Mouse (Mus musculus) forebrain, postnatal 0 days (tissue): ENCODE data around the gene Morc2a. TPM values are rescaled to one million over a fixed set of nuclear protein-coding genes. Genes with fewer than 3 reads are reported as not detected.

Experiments
- ATAC-seq: fragments of 200-750 bp; cut with Nextera tagmentation; 2 replicates; pipeline ENCODE4 v1.8.0; 2017; ENCODE audit warnings: mild to moderate bottlenecking, moderate library complexity
- DNase-seq: peaks from one replicate; pipeline ENCODE4 v3.0.0-alpha.2; 2015
- H3K27ac ChIP-seq: fragments of 300-500 bp; sonication (generic); 2 replicates; pipeline ENCODE4 v1.5.1; 2014; ENCODE audit warnings: low read depth, mild to moderate bottlenecking, antibody characterized with exemption, low read length, moderate library complexity, mixed read lengths
- H3K27me3 ChIP-seq: fragments of 300-500 bp; sonication (generic); 2 replicates; pipeline ENCODE4 v1.6.1; 2014; ENCODE audit warnings: mild to moderate bottlenecking, low read length, mixed read lengths; ENCODE audit not compliant: insufficient read depth
- H3K36me3 ChIP-seq: fragments of 300-500 bp; sonication (generic); 2 replicates; pipeline ENCODE4 v1.6.1; 2014; ENCODE audit warnings: mild to moderate bottlenecking, moderate library complexity; ENCODE audit not compliant: insufficient read depth
- H3K4me1 ChIP-seq: fragments of 300-500 bp; sonication (generic); 2 replicates; pipeline ENCODE4 v1.6.1; 2014; ENCODE audit warnings: antibody characterized with exemption; ENCODE audit not compliant: insufficient read depth
- H3K4me2 ChIP-seq: fragments of 300-500 bp; sonication (generic); 2 replicates; pipeline ENCODE4 v1.6.1; 2014; ENCODE audit warnings: low read depth, mild to moderate bottlenecking, moderate library complexity
- H3K4me3 ChIP-seq: fragments of 300-500 bp; sonication (generic); 2 replicates; pipeline ENCODE4 v1.5.1; 2014; ENCODE audit warnings: low read depth, low read length, mixed read lengths
- H3K9ac ChIP-seq: fragments of 300-500 bp; sonication (generic); 2 replicates; pipeline ENCODE4 v1.6.1; 2014; ENCODE audit warnings: mild to moderate bottlenecking
- H3K9me3 ChIP-seq: fragments of 300-500 bp; sonication (generic); 2 replicates; pipeline ENCODE4 v1.6.1; 2016; ENCODE audit warnings: low read length
- CTCF ChIP-seq: sonication (generic); IDR thresholded peaks from 2 replicates; pipeline ENCODE4 v1.5.1; 2016; ENCODE audit warnings: antibody characterized with exemption, control low read depth, low read depth
- WGBS: fragments of 180-500 bp; shearing (Covaris S2); extraction: QIAGEN DNeasy Blood & Tissue Kit; methylation state at CpG from one replicate; pipeline ENCODE4 v1.1.7; 2014; 5-methylcytosine and 5-hydroxymethylcytosine counted together
- polyA plus RNA-seq: library from polyadenylated mRNA; unstranded; fragments of >200 nt; fragmentation: Nextera tagmentation; extraction: Ambion mirVana; gene quantifications from 2 replicates; pipeline ENCODE4 v1.2.1, GENCODE M21; 2015
- total RNA-seq: library from RNA; depleted of rRNA; stranded (reverse); fragments of >200 nt; gene quantifications from 2 replicates; pipeline ENCODE4 v1.2.3, GENCODE M21; 2014

Gene Morc2a
- total and polyA plus RNA-seq, 2 experiments from 2014 or later = 21.1 to 61.6 TPM

DNA sequence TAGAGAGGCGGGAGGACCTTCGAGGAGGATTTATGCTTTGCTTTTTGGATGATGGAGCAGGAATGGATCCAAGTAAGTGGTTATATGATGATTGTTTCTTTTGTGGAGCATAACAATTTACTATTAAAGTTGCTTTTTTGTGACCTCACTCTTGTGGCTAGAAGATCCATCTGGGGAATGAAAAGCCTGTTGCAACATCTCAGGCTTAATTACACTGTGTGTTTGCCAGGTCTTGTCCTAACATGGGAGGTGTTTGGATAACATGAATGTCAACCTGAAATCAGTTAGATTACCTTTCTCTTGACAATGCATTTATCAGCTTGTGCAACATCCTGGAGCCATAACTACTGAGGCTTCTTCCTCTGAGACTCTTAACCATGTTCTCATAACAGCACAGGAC, 19.8 kb downstream of the Morc2a start:
- DNase-seq (no peak), ATAC-seq (no peak)
- TF ChIP-seq CTCF = no peak
- no peak overlapping the region for H3K4me2 ChIP-seq
- no peak overlapping the region for H3K9ac ChIP-seq
- no peaks in the 10 kb centered on the region for H3K4me1 ChIP-seq
- H3K9me3 ChIP-seq = no peaks in the 10 kb centered on the region
- no peak overlapping the region for H3K4me3 ChIP-seq
- H3K27me3 ChIP-seq = no peaks in the 10 kb centered on the region
- H3K27ac ChIP-seq = no peak overlapping the region
- H3K36me3 ChIP-seq = peaks cover 65% of the 10 kb centered on the region
- 90% methylated on average over 2 of the region's 2 CpGs for WGBS

DNA sequence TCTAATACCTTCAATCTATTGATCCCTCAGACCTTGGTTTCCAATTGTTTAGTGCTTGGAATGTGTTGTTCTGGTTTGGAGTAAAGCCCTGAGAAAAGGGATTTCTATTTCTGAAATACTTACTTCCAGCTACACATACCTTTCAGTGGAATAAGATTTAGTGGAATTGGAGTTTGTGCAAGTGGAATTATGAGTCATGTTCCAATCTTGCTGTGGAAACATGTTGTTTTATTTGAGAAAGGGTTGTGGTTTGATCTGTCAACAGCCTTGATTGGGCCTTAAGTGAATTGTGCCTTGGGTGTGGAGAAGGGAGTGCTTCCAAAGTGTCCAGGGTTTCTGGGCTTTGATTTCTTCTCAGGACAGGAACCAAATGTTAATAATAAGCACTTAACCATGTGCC, 20.9 kb downstream of the Morc2a start:
- peaks cover 67% of the 10 kb centered on the region for H3K36me3 ChIP-seq
- no peak overlapping the region for H3K4me2 ChIP-seq
- no peak overlapping the region for H3K27ac ChIP-seq
- TF ChIP-seq CTCF = no peak
- ATAC-seq = no peak
- no peak for DNase-seq
- no peaks in the 10 kb centered on the region for H3K9me3 ChIP-seq
- no peaks in the 10 kb centered on the region for H3K4me1 ChIP-seq
- no peak overlapping the region for H3K4me3 ChIP-seq
- H3K27me3 ChIP-seq = no peaks in the 10 kb centered on the region
- H3K9ac ChIP-seq = no peak overlapping the region

DNA sequence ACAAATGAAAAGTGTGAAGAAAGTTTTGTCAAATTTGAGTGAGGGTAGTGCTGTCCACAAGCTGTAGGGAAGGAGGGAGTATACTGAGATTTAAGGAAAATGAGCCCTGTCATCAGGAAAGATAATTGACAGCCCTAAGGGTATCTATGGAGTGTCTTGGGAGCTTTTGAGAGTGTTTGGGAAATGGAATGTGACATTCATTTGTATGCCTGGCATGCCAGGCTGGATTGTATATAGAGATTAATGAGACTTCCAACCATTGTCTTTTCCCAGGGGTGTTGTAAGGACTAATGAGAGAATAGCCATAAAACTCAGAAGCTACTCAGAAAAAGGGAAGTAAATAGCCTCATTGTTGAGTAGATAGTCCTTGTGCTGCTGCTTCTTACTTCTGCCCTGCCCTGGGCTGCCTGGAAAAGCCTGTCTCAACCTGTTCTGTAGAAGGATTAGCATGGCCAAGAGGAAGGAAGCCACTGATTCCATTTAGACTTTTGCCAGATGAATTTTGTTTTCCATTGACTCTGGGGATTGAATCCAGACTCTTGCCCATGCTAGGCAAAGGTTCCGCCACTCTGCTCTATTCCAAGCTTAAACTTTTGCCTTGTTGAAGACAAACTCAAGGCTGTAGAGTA, 22.1 kb downstream of the Morc2a start:
- ATAC-seq (no peak), DNase-seq (no peak)
- WGBS = 98% methylated on average over 1 of the region's 1 CpGs
- Histone ChIP-seq H3K9me3 (no peaks in the 10 kb centered on the region), H3K9ac (no peak overlapping the region), H3K27me3 (no peaks in the 10 kb centered on the region), H3K36me3 (peaks cover 72% of the 10 kb centered on the region), H3K27ac (no peak overlapping the region), H3K4me1 (no peaks in the 10 kb centered on the region), H3K4me3 (no peak overlapping the region), H3K4me2 (no peak overlapping the region)
- no peak for TF ChIP-seq CTCF

GRCm38 (mm10) chr11:3674545-3674944, 25.6 kb downstream of the Morc2a start:
- TF ChIP-seq CTCF = no peak
- no peak overlapping the region for H3K27ac ChIP-seq

GRCm38 (mm10) chr11:3676423-3676822, 27.4 kb downstream of the Morc2a start:
- H3K27me3 ChIP-seq = no peaks in the 10 kb centered on the region
- DNase-seq (no peak), ATAC-seq (no peak)
- peaks cover 89% of the 10 kb centered on the region for H3K36me3 ChIP-seq
- no peak overlapping the region for H3K9ac ChIP-seq
- no peak overlapping the region for H3K27ac ChIP-seq
- H3K4me3 ChIP-seq = no peak overlapping the region
- no peaks in the 10 kb centered on the region for H3K4me1 ChIP-seq
- H3K4me2 ChIP-seq = no peak overlapping the region
- WGBS = 95% methylated on average over 5 of the region's 5 CpGs
- no peaks in the 10 kb centered on the region for H3K9me3 ChIP-seq
- TF ChIP-seq CTCF = no peak

More at GRCm38 (mm10) chr11:3674545-3674944, 25.6 kb downstream of the Morc2a start:
- Histone ChIP-seq H3K4me2 (no peak overlapping the region), H3K9ac (no peak overlapping the region), H3K9me3 (no peaks in the 10 kb centered on the region), H3K4me3 (no peak overlapping the region), H3K4me1 (no peaks in the 10 kb centered on the region), H3K36me3 (peaks cover 83% of the 10 kb centered on the region), H3K27me3 (no peaks in the 10 kb centered on the region)
- DNase-seq (no peak), ATAC-seq (no peak)
- WGBS = 52% methylated on average over 4 of the region's 4 CpGs

GRCm38 (mm10) chr11:3677204-3677603, 28.2 kb downstream of the Morc2a start:
- no peak overlapping the region for H3K27ac ChIP-seq
- H3K9me3 ChIP-seq = no peaks in the 10 kb centered on the region
- H3K4me3 ChIP-seq = no peak overlapping the region
- no peaks in the 10 kb centered on the region for H3K27me3 ChIP-seq
- no peaks in the 10 kb centered on the region for H3K4me1 ChIP-seq
- no peak for TF ChIP-seq CTCF
- 82% methylated on average over 6 of the region's 6 CpGs for WGBS
- H3K9ac ChIP-seq = no peak overlapping the region
- H3K4me2 ChIP-seq = no peak overlapping the region
- ATAC-seq = no peak
- DNase-seq = no peak
- H3K36me3 ChIP-seq = peaks cover 85% of the 10 kb centered on the region

GRCm38 (mm10) chr11:3679771-3680170, 30.8 kb downstream of the Morc2a start:
- ATAC-seq (no peak), DNase-seq (no peak)
- no peaks in the 10 kb centered on the region for H3K27me3 ChIP-seq
- TF ChIP-seq CTCF = no peak
- no peak overlapping the region for H3K27ac ChIP-seq
- WGBS = 95% methylated on average over 3 of the region's 3 CpGs
- H3K9ac ChIP-seq = no peak overlapping the region
- H3K36me3 ChIP-seq = peaks cover 75% of the 10 kb centered on the region
- H3K4me2 ChIP-seq = no peak overlapping the region
- no peaks in the 10 kb centered on the region for H3K4me1 ChIP-seq
- H3K4me3 ChIP-seq = no peak overlapping the region
- no peaks in the 10 kb centered on the region for H3K9me3 ChIP-seq
